Mouse (Mus musculus): ENCODE data around the gene Pnrc2.

GRCm38 (mm10) chr4:135877742-135878141 is 4.1 kb upstream of the Pnrc2 start:
- TF ChIP-seq CTCF (IDR thresholded peaks at IDR 0.05; ENCODE audit: low read depth), result peak; percentile 58
- TF ChIP-seq EP300 (IDR thresholded peaks at IDR 0.05; ENCODE audit: low read depth), result no peak
